Mouse (Mus musculus) kidney, embryonic 15.5 days (tissue): Measurements from ENCODE around the gene Zkscan17. TPM values are rescaled to one million over a fixed set of nuclear protein-coding genes. Genes with fewer than 3 reads are reported as not detected.
"Not testable (repeated sequence)": the region's sequence is repeated elsewhere in the genome, so short reads cannot be mapped to it uniquely, and the experiment has no call there.

ENCODE experiments used
- ATAC-seq: fragments of 200-750 bp; cut with Nextera tagmentation; replicated peaks from 2 replicates; pipeline ENCODE4 v1.8.0; 2017; ENCODE audit warnings: moderate TSS enrichment; ENCODE audit not compliant: low FRiP score
- H3K27ac ChIP-seq: fragments of 300-500 bp; sonication (generic); 2 replicates; pipeline ENCODE4 v1.5.1; 2015; ENCODE audit warnings: mild to moderate bottlenecking, inconsistent platforms
- H3K27me3 ChIP-seq: fragments of 300-500 bp; sonication (generic); 2 replicates; pipeline ENCODE4 v1.6.1; 2015; ENCODE audit warnings: inconsistent platforms
- H3K36me3 ChIP-seq: fragments of 300-500 bp; sonication (generic); 2 replicates; pipeline ENCODE4 v1.6.1; 2015; ENCODE audit warnings: inconsistent platforms
- H3K4me1 ChIP-seq: fragments of 300-500 bp; sonication (generic); 2 replicates; pipeline ENCODE4 v1.6.1; 2015; ENCODE audit warnings: inconsistent platforms
- H3K4me2 ChIP-seq: fragments of 300-500 bp; sonication (generic); 2 replicates; pipeline ENCODE4 v1.6.1; 2015; ENCODE audit warnings: moderate library complexity, mild to moderate bottlenecking, inconsistent platforms
- H3K4me3 ChIP-seq: fragments of 300-500 bp; sonication (generic); replicated peaks from 2 replicates; pipeline ENCODE4 v1.5.1; 2015; ENCODE audit warnings: mild to moderate bottlenecking, inconsistent platforms
- H3K9ac ChIP-seq: fragments of 300-500 bp; sonication (generic); 2 replicates; pipeline ENCODE4 v1.6.1; 2015; ENCODE audit warnings: mild to moderate bottlenecking, inconsistent platforms
- H3K9me3 ChIP-seq: fragments of 300-500 bp; sonication (generic); replicated peaks from 2 replicates; pipeline ENCODE4 v1.6.1; 2016; ENCODE audit warnings: inconsistent platforms
- WGBS: fragments of 180-500 bp; shearing (Covaris S2); methylation state at CpG from one replicate; pipeline ENCODE4 v1.1.7; 2015; ENCODE audit warnings: mixed read lengths; 5-methylcytosine and 5-hydroxymethylcytosine counted together
- polyA plus RNA-seq: library from polyadenylated mRNA; unstranded; fragments of >200 nt; fragmentation: Nextera tagmentation; extraction: Ambion mirVana; gene quantifications from 2 replicates; pipeline ENCODE4 v1.2.1, GENCODE M21; 2015

Zkscan17 gene
- 26.5 and 29.2 TPM in 2 replicates for polyA plus RNA-seq

DNA sequence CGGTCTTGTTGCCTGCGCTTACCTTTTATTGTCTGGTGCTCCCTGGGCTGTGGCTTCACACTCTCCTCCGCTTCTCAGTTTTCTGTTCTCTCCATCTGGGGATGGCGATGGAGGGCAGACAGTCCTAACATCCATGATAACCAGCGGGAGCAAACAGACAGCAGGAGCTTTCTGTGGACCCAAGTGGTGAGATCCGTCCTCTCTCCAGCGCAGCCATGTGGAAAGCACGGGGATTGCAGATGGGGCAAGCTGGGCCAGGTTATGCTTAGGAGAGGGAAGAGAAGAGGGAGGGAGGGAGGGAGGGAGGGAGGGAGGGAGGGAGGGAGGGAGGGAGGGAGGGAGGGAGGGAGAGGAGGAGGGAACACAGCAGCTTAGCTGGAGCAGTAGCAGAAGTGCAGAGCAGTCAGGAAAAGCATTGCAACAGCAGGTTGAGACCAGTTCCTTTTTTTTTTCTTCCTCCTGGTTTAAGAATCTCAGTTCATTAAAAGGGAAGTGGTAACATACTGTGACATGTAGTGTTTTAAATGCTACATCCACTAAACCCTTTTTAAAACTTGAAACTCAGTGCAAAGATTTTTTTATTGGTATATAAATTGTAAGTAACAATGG lies at the start of gene Zkscan17:
TSS of gene Zkscan17 (minus strand) at position 280 of the 609 bp plus-strand sequence.
- ATAC-seq = no peak
- Histone ChIP-seq H3K9ac (no peak within 1 kb of the TSS), H3K4me3 (no peak within 1 kb of the TSS), H3K27ac (no peak within 1 kb of the TSS), H3K4me2 (no peak within 1 kb of the TSS), H3K27me3 (no peaks in the 10 kb centered on the region), H3K36me3 (no peaks in the 10 kb centered on the region), H3K4me1 (peaks cover 14% of the 10 kb centered on the region), H3K9me3 (no peaks in the 10 kb centered on the region)
- WGBS = 47% methylated on average over 8 of the region's 8 CpGs

DNA sequence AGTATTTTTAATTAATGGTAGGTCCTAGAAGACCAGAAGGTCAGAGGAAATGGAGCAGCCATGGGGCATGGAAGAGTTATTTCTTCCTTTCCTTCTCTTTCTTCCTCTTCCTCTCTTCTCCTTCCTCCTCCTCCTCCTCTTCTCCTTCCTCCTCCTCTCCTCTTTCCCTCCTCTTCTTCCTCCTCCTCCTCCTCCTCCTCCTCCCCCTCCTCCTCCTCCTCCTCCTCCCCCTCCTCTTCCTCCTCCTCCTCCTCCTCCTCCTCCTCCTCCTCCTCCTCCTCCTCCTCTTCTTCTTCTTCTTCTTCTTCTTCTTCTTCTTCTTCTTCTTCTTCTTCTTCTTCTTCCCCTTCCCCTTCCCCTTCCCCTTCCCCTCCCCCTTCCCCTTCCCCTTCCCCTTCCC lies 49.6 kb upstream of the Zkscan17 start, which contains the start of gene Olfr222:
TSS of gene Olfr222 (minus strand) at position 101 of the 400 bp plus-strand sequence.
- not testable (repeated sequence) for H3K4me3 ChIP-seq, H3K4me1 ChIP-seq, H3K9ac ChIP-seq, ATAC-seq, H3K36me3 ChIP-seq, H3K9me3 ChIP-seq, H3K4me2 ChIP-seq, H3K27ac ChIP-seq
- H3K27me3 ChIP-seq = peaks cover 24% of the 10 kb centered on the region; the same call in 1 of the 2 replicates

DNA sequence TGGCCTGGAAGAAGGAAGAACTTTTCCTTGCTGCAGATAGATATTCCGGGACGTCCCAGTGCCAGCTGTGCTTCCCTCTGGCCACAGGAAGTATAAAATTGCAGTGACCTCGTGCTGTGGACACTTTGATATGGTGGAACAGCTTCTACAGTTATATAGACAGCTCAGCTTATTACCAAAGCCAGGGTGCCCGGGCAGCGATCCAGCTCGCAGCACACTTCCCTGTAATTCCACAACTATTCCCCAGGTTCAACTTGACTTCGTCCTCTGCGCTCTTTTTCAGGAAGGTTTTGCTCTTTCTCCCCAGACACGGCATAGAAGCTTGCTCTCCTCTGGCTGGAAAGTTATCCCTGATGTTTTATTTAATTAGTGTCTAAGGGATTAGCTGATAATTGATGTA lies 49.2 kb upstream of the Zkscan17 start:
- WGBS = 53% methylated on average over 9 of the region's 9 CpGs
- H3K27me3 ChIP-seq = peaks cover 24% of the 10 kb centered on the region; the same call in 1 of the 2 replicates
- no peak for ATAC-seq

DNA sequence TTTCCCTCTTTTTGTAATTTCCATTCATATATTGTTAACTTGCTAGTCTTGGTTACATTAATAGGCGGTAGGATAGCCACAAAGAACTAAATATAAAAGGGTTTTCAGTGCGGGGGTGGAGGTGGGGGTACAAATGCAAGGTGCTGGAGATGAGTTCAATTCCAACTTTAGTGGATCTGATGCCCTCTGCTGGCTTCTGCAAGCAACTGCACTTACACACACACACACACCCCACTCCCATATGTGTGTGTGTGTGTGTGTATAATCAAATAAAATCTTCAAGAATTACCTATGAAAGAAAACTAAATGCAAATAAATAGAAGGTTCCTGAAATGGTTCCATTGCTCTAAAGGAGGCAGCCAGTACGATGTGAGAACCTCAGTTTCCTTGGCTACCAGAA lies 42.8 kb upstream of the Zkscan17 start:
- H3K9me3 ChIP-seq = no peaks in the 10 kb centered on the region
- no peaks in the 10 kb centered on the region for H3K36me3 ChIP-seq
- H3K27me3 ChIP-seq = peaks cover 17% of the 10 kb centered on the region; the same call in 1 of the 2 replicates
- H3K4me3 ChIP-seq = no peak overlapping the region
- no peaks in the 10 kb centered on the region for H3K4me1 ChIP-seq
- ATAC-seq = no peak
- no peak overlapping the region for H3K27ac ChIP-seq
- H3K4me2 ChIP-seq = no peak overlapping the region
- 76% methylated on average over 3 of the region's 3 CpGs for WGBS
- no peak overlapping the region for H3K9ac ChIP-seq

More for the DNA sequence above, 49.2 kb upstream of the Zkscan17 start:
- no peaks in the 10 kb centered on the region for H3K9me3 ChIP-seq
- no peak overlapping the region for H3K4me3 ChIP-seq
- no peaks in the 10 kb centered on the region for H3K36me3 ChIP-seq
- no peak overlapping the region for H3K9ac ChIP-seq
- no peak overlapping the region for H3K27ac ChIP-seq
- H3K4me1 ChIP-seq = no peaks in the 10 kb centered on the region
- no peak overlapping the region for H3K4me2 ChIP-seq

DNA sequence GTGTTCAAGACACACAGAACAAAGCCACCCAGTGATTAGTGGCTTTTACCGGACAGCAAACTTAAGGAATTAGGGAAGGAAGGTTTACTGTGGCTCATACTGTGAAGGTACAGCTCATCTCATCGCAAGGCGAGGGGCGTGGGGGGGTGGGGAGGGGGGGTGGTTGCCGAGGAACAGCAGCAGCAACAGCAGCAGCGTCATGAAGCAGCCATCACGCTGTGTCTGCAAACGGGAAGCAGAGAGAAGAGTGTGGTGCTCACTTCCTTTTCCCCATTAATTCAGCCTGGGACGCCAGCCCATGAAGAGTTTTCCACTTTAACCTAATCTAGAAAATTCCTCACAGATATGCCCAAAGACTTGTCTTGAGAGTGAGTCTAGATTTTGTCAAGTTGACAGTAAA lies 36.3 kb upstream of the Zkscan17 start:
- H3K27me3 ChIP-seq = no peaks in the 10 kb centered on the region
- no peaks in the 10 kb centered on the region for H3K36me3 ChIP-seq
- no peak overlapping the region for H3K4me2 ChIP-seq
- no peak overlapping the region for H3K4me3 ChIP-seq
- 81% methylated on average over 9 of the region's 9 CpGs for WGBS
- no peak overlapping the region for H3K27ac ChIP-seq
- no peaks in the 10 kb centered on the region for H3K4me1 ChIP-seq
- ATAC-seq = no peak
- H3K9me3 ChIP-seq = no peaks in the 10 kb centered on the region
- no peak overlapping the region for H3K9ac ChIP-seq

DNA sequence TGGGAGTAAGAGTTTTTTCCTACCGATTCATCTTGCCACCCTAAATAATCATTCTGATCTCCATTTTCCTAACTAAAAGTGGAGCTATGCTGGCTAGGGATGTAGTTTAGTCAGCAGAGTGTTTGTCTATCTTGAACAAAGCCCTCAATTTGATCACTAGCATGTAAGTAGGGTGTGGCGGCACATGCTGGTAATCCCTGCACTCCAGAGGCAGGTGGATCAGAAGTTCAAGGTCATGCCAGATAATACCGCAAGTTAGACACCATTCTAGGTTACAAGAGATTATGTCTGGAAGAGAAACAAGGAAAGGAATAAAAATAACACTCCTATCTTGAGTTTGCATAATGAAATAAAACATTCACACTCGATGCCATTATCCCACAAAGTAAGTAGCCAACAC lies 35.8 kb upstream of the Zkscan17 start:
- no peaks in the 10 kb centered on the region for H3K36me3 ChIP-seq
- ATAC-seq = no peak
- no peak overlapping the region for H3K4me3 ChIP-seq
- WGBS = 91% methylated on average over 4 of the region's 4 CpGs
- H3K9ac ChIP-seq = no peak overlapping the region
- no peaks in the 10 kb centered on the region for H3K4me1 ChIP-seq
- H3K9me3 ChIP-seq = no peaks in the 10 kb centered on the region
- no peak overlapping the region for H3K4me2 ChIP-seq
- no peaks in the 10 kb centered on the region for H3K27me3 ChIP-seq
- H3K27ac ChIP-seq = no peak overlapping the region

DNA sequence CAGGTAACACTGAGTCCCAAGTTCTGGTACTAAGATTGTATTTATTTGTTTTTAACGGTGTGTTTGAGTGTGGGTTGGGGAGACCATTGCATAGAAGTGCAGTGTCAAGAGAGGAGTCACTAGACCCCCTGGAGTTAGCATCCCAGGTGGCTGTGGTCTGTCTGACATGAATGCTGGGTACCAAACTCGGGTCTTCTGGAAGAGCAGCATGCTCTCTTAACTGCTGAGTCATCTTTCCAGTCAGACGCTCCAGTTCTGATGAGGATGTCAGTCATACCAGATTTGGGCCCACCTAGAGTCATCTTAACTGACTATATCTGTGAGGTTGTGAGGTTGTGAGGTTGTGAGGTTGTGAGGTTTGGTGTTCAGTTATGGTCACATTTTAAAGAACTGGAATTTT lies 34.4 kb upstream of the Zkscan17 start:
- Histone ChIP-seq H3K27ac (no peak overlapping the region), H3K4me3 (no peak overlapping the region), H3K9ac (no peak overlapping the region), H3K27me3 (no peaks in the 10 kb centered on the region), H3K9me3 (no peaks in the 10 kb centered on the region), H3K4me2 (no peak overlapping the region), H3K4me1 (no peaks in the 10 kb centered on the region), H3K36me3 (no peaks in the 10 kb centered on the region)
- 70% methylated on average over 3 of the region's 3 CpGs for WGBS
- ATAC-seq = no peak

DNA sequence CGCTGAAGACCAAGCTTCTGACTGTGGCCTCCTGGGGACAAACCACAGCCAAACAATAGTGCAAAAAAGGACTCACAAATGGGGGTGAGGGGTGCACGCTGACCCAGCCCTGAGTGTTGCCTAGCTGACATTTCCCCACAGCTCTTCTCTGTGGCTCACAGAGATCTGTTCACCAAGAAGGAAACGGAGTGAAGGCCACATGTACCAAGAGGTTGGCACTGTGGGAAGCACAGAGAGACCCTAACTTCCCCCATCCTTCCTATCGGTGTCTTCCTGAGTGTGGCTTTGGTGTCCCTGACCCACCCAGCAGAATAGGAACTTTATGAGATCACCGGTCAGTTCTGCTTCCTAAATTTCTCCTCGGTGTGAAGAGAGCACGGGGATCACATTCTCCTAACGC lies 28.0 kb upstream of the Zkscan17 start:
- H3K27me3 ChIP-seq = no peaks in the 10 kb centered on the region
- no peaks in the 10 kb centered on the region for H3K4me1 ChIP-seq
- 74% methylated on average over 8 of the region's 8 CpGs for WGBS
- H3K9ac ChIP-seq = no peak overlapping the region
- no peak overlapping the region for H3K4me3 ChIP-seq
- no peak overlapping the region for H3K4me2 ChIP-seq
- no peak for ATAC-seq
- H3K9me3 ChIP-seq = no peaks in the 10 kb centered on the region
- no peak overlapping the region for H3K27ac ChIP-seq
- H3K36me3 ChIP-seq = no peaks in the 10 kb centered on the region

DNA sequence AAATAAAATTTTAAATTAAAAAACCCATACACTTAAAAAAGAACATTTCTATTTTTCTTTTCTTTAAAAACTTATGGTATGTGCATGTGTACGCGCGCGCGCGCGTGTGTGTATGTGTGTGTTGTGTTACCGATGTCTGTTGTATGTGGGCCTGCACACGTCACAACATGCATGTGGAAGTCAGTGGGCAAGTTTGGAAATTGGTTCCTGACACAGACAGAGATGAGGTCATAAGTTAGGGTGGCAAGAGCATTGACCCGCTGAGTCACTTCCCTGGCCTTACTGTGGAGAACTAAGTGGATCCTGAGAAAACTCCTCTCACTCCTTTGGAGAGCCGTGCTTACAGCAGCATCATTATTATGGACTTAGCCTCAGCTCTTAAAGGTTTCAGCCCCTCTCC lies 27.6 kb upstream of the Zkscan17 start:
- H3K27me3 ChIP-seq = no peaks in the 10 kb centered on the region
- WGBS = 95% methylated on average over 11 of the region's 11 CpGs
- H3K9me3 ChIP-seq = no peaks in the 10 kb centered on the region
- H3K36me3 ChIP-seq = no peaks in the 10 kb centered on the region
- H3K4me3 ChIP-seq = no peak overlapping the region
- no peak overlapping the region for H3K27ac ChIP-seq
- no peaks in the 10 kb centered on the region for H3K4me1 ChIP-seq
- H3K9ac ChIP-seq = no peak overlapping the region
- H3K4me2 ChIP-seq = no peak overlapping the region
- no peak for ATAC-seq

DNA sequence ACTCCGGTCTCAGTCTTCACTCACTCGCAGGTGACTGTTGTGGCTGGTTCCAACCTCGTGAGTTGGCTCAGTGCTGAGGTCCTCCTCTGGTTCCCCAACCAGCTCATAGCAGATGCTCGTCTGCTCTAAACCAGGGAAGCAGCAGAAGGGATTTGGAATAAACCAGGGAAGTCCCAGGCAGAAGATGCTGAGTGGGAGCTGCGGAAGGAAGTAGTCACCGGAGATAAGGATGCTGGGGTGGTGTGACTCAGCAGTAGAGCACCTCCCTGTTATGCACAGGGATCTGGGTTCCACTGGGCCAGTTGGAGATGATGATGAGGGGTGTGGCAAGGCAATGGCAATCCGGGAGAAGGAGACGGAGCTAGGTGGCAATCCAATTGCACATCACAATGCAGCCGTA lies 17.5 kb upstream of the Zkscan17 start:
- Histone ChIP-seq H3K27me3 (no peaks in the 10 kb centered on the region), H3K4me2 (no peak overlapping the region), H3K9ac (no peak overlapping the region), H3K36me3 (no peaks in the 10 kb centered on the region), H3K4me1 (no peaks in the 10 kb centered on the region), H3K9me3 (no peaks in the 10 kb centered on the region), H3K27ac (no peak overlapping the region), H3K4me3 (no peak overlapping the region)
- 80% methylated on average over 9 of the region's 9 CpGs for WGBS
- ATAC-seq = no peak

DNA sequence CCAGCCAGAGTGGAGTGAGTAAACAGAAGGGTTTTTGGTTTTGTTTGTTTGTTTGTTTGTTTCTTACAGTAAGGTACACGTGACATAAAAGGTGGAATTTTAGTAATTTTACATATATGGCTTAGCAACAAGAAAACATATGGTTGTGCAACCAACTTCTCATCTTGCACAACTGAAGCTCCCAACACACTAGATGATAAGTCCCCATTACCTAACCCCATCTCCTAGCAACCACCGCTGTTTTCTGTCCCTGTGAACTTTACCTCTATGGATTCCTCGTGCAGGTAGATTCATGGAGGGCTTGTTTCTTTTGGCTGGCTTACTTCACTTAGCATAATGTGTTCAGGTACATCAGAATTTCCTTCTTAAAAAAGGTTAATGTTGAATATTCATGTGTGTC lies 16.8 kb upstream of the Zkscan17 start:
- no peaks in the 10 kb centered on the region for H3K27me3 ChIP-seq
- no peak overlapping the region for H3K27ac ChIP-seq
- H3K4me2 ChIP-seq = no peak overlapping the region
- H3K36me3 ChIP-seq = no peaks in the 10 kb centered on the region
- 87% methylated on average over 3 of the region's 3 CpGs for WGBS
- H3K4me3 ChIP-seq = no peak overlapping the region
- peaks cover 3% of the 10 kb centered on the region for H3K4me1 ChIP-seq
- H3K9ac ChIP-seq = no peak overlapping the region
- no peak for ATAC-seq
- no peaks in the 10 kb centered on the region for H3K9me3 ChIP-seq

DNA sequence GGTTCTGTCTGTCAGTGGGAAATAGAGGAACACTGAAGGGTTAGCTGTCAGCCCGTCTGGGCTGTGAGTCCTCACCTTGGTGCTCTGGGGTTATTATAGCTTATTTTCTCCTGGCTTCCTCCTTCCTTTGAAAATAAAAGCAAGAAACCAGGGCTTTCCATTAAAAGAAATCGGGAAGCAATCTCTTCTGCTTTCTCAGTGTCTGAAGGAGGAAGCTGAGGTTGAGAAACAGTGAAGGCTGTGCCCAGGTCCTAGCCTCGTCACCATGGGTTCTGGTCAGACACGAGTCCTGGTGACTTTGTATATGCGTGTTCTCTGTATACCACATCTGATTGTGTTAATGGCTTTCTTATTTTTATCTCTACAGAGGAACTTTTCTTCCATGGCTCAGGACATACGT lies 15.9 kb upstream of the Zkscan17 start:
- no peaks in the 10 kb centered on the region for H3K9me3 ChIP-seq
- H3K4me3 ChIP-seq = no peak overlapping the region
- no peaks in the 10 kb centered on the region for H3K36me3 ChIP-seq
- no peak overlapping the region for H3K4me2 ChIP-seq
- peaks cover 13% of the 10 kb centered on the region for H3K4me1 ChIP-seq
- no peaks in the 10 kb centered on the region for H3K27me3 ChIP-seq
- H3K27ac ChIP-seq = no peak overlapping the region
- 80% methylated on average over 6 of the region's 6 CpGs for WGBS
- no peak for ATAC-seq
- no peak overlapping the region for H3K9ac ChIP-seq

DNA sequence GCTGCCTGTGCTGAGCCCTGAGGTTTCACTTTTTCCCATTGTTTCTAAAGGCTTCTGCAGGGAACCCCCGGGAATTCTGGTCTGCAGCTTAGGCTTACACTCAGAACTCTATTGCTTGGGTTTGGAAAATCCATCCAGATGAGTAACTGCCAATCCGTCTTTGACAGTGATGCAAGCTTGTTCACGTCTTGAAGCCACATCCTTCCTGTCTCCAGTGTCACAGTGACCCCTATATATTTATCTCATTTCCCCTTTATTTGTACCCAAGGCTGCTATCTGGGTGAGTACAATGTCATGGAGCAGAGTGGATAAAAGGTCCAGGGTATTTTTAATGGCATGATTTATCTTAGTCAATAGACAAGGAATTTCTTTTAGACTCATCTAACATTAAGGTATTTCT lies 14.8 kb upstream of the Zkscan17 start, which contains the start of gene Nlrp3:
TSS of gene Nlrp3 (plus strand) at position 245 of the 400 bp plus-strand sequence.
- WGBS = 41% methylated on average over 3 of the region's 3 CpGs
- Histone ChIP-seq H3K9ac (no peak within 1 kb of the TSS), H3K27ac (no peak within 1 kb of the TSS), H3K36me3 (no peaks in the 10 kb centered on the region), H3K4me3 (no peak within 1 kb of the TSS), H3K27me3 (no peaks in the 10 kb centered on the region), H3K4me2 (no peak within 1 kb of the TSS), H3K9me3 (no peaks in the 10 kb centered on the region), H3K4me1 (peaks cover 14% of the 10 kb centered on the region)
- no peak for ATAC-seq
